Mouse (Mus musculus): ENCODE results near the gene Pak1.

Pak1 gene

GRCm38 (mm10) chr7:97845546-97845945 is 57.2 kb downstream of the Pak1 start:
- intact Hi-C loops (cut with DNase I) = loop anchor here (5.0 to 10.0 kb wide), 2 partner anchors 98 to 129 kb away; no protein-coding TSS in a partner anchor

DNA sequence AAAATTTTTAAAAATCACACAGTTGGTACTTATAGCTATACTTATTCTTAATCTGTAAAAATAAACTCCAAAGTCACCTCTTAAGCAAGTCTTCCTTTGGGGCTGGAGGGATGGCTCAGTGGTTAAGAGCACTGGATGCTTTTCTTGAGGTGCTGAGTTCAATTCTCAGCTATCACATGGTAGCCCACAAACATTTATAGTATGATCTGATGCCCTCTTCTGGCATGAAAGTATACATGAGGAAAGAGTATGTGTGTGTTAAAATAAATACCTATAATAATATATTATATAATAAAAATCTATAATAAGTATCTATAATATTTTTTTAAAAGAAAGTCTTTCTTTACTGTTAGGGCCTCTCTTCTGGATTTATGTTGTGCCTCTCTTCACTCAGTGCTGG is 58.2 kb downstream of the Pak1 start:
- intact Hi-C loops (cut with DNase I) = loop anchor here (5.0 to 10.0 kb wide), 2 partner anchors 99 to 128 kb away; no protein-coding TSS in a partner anchor

GRCm38 (mm10) chr7:97849557-97849956 is 61.2 kb downstream of the Pak1 start:
- intact Hi-C loops (cut with DNase I) = loop anchor here (5.0 to 10.0 kb wide), 2 partner anchors 102 to 125 kb away; no protein-coding TSS in a partner anchor

GRCm38 (mm10) chr7:97850331-97850730 is 62.0 kb downstream of the Pak1 start:
- intact Hi-C loops (cut with DNase I) = no loop called here

- intact Hi-C loops (cut with DNase I) = no loop called here
Observed at GRCm38 (mm10) chr7:97863512-97863911, 75.2 kb downstream of the Pak1 start.

DNA sequence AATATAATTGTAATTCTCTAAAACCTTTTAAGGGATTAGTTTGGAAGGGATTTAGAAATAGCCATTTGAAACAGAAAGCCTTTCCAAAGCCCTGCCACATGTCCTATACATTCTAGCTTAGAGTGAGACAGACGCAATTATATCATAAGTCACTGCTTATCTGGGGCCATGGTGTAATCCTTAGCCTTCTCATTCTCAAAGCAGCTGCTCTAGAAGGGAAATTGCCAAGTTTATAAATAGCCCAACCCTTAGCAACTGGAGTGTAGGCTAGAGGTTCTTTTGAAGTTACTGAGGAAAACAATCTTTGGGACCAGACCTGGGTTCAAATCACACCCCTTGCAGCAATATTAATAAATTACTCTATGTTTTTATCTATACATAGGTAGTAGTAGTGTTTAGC is 76.2 kb downstream of the Pak1 start:
- intact Hi-C loops (cut with DNase I) = no loop called here

GRCm38 (mm10) chr7:97867866-97868265 is 79.5 kb downstream of the Pak1 start:
- intact Hi-C loops (cut with DNase I) = no loop called here

DNA sequence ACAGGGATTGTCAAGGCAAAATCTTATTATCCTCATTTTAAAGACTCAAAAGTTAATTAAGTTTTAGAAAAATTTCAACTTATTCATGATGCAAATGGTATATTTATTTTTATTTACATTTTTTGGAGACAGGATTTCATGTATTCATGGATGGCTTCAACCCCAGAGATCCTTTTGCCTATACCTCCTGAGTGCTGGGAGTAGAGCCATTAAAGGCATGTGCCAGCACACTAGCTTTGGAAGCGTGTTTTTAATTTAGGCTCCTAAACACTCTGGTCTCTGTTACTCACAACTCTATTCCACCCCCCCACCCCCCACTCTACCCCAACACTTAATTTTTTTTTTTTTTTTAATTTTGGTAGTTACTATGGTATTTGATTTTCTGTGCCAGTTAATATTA is 80.4 kb downstream of the Pak1 start:
- intact Hi-C loops (cut with DNase I) = no loop called here

GRCm38 (mm10) chr7:97872396-97872795 is 84.1 kb downstream of the Pak1 start:
- intact Hi-C loops (cut with DNase I) = no loop called here

DNA sequence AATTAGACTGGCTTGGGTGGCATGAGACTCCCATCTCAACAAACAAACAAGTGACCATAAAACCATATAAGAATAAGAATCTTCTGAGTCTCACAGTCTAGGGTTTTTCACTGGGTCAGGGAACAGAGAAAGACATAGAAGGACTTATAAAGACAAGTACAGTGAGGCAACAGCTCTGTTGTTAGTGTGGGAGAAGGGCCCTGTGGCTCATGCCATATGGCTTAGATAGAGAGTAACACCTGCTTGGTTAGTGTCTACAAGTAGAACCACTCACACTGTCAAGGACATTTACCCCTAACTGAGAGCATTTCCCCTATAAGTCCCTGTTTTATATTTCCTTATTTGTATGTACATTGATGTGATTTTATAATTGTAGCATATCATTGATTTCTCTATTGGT is 85.0 kb downstream of the Pak1 start:
- intact Hi-C loops (cut with DNase I) = no loop called here

DNA sequence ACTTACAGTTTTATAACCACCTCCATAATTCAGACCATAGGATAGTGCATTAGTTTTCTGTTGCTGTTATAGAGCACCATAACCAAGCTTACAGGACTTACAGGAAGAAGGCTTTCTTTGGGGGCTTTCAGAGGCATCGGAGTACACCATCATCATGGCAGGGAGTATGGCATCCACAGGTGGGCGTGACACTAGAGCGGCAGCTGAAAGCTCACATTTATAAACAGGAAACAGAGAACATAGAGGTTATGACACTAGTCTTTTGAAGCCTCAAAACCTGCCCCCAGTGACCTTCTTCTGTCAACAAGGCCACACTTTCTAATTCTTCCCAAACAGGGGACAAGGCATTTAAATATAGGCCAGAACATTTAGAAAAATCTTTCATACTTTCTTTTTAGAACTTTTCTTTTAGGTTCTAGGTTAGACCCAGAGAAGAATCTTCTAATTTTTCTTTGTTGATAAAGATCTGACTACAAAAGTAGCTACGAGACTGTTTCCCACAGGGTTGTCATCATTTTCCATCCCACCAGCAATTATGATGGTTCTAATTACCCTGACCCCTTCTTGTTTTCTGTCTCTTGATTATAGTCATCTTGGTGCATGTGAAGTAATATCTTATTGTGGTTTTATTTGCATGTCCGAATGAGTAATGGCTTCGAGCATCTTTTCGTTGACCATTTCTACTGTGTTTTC is 89.7 kb downstream of the Pak1 start:
- intact Hi-C loops (cut with DNase I) = no loop called here

DNA sequence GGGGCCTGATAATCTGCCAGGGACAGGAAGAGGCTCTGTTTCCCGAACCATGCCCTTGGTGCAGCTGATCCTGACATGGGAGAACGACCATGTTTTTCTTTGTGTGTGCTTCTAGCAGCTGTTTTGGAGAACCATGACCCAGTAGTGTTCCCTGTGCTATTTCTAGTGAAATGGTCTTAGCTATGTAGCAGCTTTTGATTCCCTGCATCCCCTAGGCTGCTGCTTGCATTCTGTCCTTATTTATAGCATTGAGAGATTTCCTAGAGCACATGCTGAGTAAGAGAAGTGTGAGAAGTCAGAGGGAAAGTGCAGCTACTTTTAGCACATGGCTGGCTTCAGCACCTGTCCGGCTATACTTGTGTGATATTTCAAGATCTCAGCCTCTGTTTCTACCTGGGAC is 123.3 kb downstream of the Pak1 start:
- intact Hi-C loops (cut with DNase I) = no loop called here

DNA sequence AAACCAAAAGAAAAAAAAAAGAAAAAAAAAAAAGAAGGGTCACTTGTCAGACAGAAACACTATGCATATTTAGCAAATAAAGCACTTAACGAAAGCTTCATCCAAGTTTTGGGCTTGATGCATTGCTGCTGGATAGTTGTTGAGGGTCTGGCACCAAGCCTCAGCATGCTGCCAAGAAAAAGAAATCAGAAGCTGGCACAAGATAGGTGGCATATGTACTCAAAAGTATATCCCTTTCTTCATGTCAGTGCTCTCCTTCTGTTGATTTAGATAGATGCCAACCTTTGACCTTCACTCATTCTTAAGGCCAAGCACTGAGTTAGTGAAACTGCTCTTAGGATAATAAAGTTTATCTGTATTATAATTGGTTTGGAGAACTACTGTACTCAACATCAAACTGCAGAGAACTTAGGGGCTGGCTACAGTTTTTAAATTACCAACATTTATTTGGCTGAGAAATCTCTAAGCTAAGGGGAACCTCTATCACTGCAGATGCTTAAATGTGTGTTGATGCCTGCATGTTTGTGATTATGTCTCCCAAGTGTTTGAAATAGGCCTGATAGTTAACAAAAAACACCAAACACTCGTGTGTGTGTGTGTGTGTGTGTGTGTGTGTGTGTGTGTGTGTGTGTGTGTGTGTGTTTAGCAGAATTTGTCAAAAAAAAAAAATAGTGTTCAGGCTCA is 126.6 kb downstream of the Pak1 start:
- intact Hi-C loops (cut with DNase I) = no loop called here

DNA sequence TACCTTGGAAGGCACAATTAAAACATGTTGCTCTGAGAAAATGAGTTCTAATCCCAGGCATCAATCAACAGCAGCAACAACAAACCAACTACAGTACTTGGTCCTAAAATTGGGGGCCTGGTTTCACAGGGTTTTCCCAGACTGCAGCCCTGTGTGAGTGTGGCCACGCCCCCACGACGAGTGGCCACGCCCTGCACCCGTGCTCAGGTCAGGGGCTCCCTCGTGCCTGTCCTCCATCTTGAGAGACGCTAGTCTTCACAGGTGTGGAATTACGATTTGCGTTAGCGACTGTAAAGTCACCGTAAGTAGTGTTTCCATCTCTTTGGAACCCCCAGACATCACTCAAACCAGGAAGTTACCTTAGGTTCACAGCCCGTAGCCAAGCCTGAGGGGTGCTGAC is 131.4 kb downstream of the Pak1 start, which contains the start of gene Gdpd4:
Gene Gdpd4 (plus strand): TSS at position 214 of the 400 bp plus-strand sequence.
- intact Hi-C loops (cut with DNase I) = no loop called here

DNA sequence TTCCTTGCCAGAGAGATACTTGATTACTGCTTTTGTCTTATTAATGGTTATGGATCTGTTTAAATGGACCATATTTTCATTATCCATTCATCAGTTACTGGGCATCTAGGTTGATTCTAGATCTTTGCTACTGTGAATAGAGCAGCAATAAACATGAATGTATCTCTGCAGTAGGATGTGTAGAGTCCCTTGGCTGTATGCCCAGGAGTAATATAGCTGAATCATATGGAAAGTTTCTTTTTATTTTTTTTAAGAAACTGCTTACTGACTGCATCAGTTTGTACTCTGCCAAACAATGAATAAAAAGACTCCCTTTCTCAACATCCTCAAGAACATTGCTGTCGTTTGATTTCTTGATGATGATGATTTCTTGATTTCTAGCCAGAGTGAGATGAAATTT is 137.5 kb downstream of the Pak1 start:
- intact Hi-C loops (cut with DNase I) = no loop called here

GRCm38 (mm10) chr7:97926978-97927377 is 138.6 kb downstream of the Pak1 start:
- intact Hi-C loops (cut with DNase I) = no loop called here

DNA sequence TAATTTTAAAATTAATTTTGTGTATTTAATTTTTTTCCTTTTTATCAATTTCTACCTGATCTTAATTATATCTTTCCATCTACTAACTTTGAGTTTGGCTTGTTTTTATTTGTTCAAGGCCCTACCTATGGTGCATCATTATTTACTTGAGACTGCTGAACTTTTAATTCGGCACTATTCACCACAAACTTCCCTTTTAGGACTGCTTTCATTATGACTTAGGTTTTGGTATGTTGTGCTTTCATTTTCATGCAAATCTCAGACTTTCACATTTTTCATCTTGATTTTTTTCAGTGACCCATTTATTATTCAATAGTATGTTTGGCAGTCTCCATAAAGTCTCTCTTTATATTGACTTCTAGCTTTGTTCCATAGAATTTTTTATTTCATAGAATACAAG is 156.1 kb downstream of the Pak1 start:
- intact Hi-C loops (cut with DNase I) = no loop called here
